In genomic region chr13:86111372-86112094, GRCm38 (mm10) we compare ENCODE assay signal across 18 mouse cellular contexts.
DNase-seq lines count a peak whose midpoint lies in the region; ATAC-seq and TF ChIP-seq lines count a peak whose summit lies in the region.
"Had no signal": no experiment of that assay in that cellular context is flagged by ENCODE, and none has a peak within 500 bp of the region (broad histone marks: within the 10 kb centered on the region; RNA-seq: fewer than 3 reads in every experiment).

No protein-coding gene starts in this region.

- TF ChIP-seq EP300 in stomach, postnatal 0 days (optimal IDR thresholded peaks at IDR 0.05) = no peak

- no peaks in the 10 kb centered on the region for H3K4me1 ChIP-seq in stomach, embryonic 15.5 days
- H3K4me1 ChIP-seq in stomach, postnatal 0 days (replicated peaks; ENCODE audit: control insufficient read depth, insufficient read depth) = no peaks in the 10 kb centered on the region
- H3K4me1 ChIP-seq in kidney, postnatal 0 days (replicated peaks; ENCODE audit: insufficient read depth, low read length) = no peaks in the 10 kb centered on the region
- H3K4me1 ChIP-seq in liver, embryonic 13.5 days (replicated peaks) = no peaks in the 10 kb centered on the region
- no peaks in the 10 kb centered on the region for H3K4me1 ChIP-seq in forebrain, embryonic 14.5 days (ENCODE audit: control insufficient read depth, insufficient read depth, low read length)
- H3K4me1 ChIP-seq: embryonic facial prominence, embryonic 12.5 days; heart, embryonic 15.5 days; hindbrain, embryonic 10.5 days; limb, embryonic 12.5 days; megakaryocyte, embryonic 14.5 days had no signal

- no peak overlapping the region for H3K4me3 ChIP-seq in stomach, embryonic 15.5 days (replicated peaks)
- no peak overlapping the region for H3K4me3 ChIP-seq in stomach, postnatal 0 days (ENCODE audit: low read depth, low read length)
- no peak overlapping the region for H3K4me3 ChIP-seq in kidney, postnatal 0 days (replicated peaks; ENCODE audit: low read depth, low read length)
- H3K4me3 ChIP-seq in liver, embryonic 13.5 days (replicated peaks) = no peak overlapping the region
- no peak overlapping the region for H3K4me3 ChIP-seq in forebrain, embryonic 14.5 days (ENCODE audit: low read depth, low read length)
- H3K4me3 ChIP-seq: embryonic facial prominence, embryonic 12.5 days; heart, embryonic 15.5 days; hindbrain, embryonic 10.5 days; limb, embryonic 12.5 days; megakaryocyte, embryonic 14.5 days had no signal

- no peaks in the 10 kb centered on the region for H3K9me3 ChIP-seq in stomach, embryonic 15.5 days
- H3K9me3 ChIP-seq in stomach, postnatal 0 days (ENCODE audit: control insufficient read depth, low read length) = no peaks in the 10 kb centered on the region
- H3K9me3 ChIP-seq in kidney, postnatal 0 days (replicated peaks; ENCODE audit: low read length) = no peaks in the 10 kb centered on the region
- H3K9me3 ChIP-seq in liver, embryonic 13.5 days (replicated peaks) = 0 out of 2 replicates have a peak, but pooled peaks cover 4% of the 10 kb centered on the region
- no peaks in the 10 kb centered on the region for H3K9me3 ChIP-seq in forebrain, embryonic 14.5 days (replicated peaks; ENCODE audit: control insufficient read depth, low read length)
- H3K9me3 ChIP-seq: embryonic facial prominence, embryonic 12.5 days; heart, embryonic 15.5 days; hindbrain, embryonic 10.5 days; limb, embryonic 12.5 days; megakaryocyte, embryonic 14.5 days had no signal

- no peaks in the 10 kb centered on the region for H3K27me3 ChIP-seq in stomach, embryonic 15.5 days (replicated peaks)
- H3K27me3 ChIP-seq in stomach, postnatal 0 days (ENCODE audit: control insufficient read depth, insufficient read depth, low read length) = no peaks in the 10 kb centered on the region
- H3K27me3 ChIP-seq in kidney, postnatal 0 days (ENCODE audit: insufficient read depth, low read length) = no peaks in the 10 kb centered on the region
- H3K27me3 ChIP-seq in liver, embryonic 13.5 days = no peaks in the 10 kb centered on the region
- H3K27me3 ChIP-seq in forebrain, embryonic 14.5 days (replicated peaks; ENCODE audit: control insufficient read depth, insufficient read depth, low read length) = no peaks in the 10 kb centered on the region
- H3K27me3 ChIP-seq: embryonic facial prominence, embryonic 12.5 days; heart, embryonic 15.5 days; limb, embryonic 12.5 days; megakaryocyte, embryonic 14.5 days had no signal

- H3K27ac ChIP-seq in stomach, embryonic 15.5 days = no peak overlapping the region
- no peak overlapping the region for H3K27ac ChIP-seq in stomach, postnatal 0 days (replicated peaks)
- no peak overlapping the region for H3K27ac ChIP-seq in kidney, postnatal 0 days
- H3K27ac ChIP-seq in liver, embryonic 13.5 days = no peak overlapping the region
- no peak overlapping the region for H3K27ac ChIP-seq in forebrain, embryonic 14.5 days (ENCODE audit: low read depth, low read length)
- H3K27ac ChIP-seq: embryonic facial prominence, embryonic 12.5 days; heart, embryonic 15.5 days; hindbrain, embryonic 10.5 days; limb, embryonic 12.5 days had no signal

- TF ChIP-seq CTCF in stomach, postnatal 0 days (IDR thresholded peaks at IDR 0.05; ENCODE audit: low read depth) = no peak
- TF ChIP-seq CTCF in kidney, postnatal 0 days (IDR thresholded peaks at IDR 0.05; ENCODE audit: low read depth) = no peak

- no peaks in the 10 kb centered on the region for H3K36me3 ChIP-seq in stomach, embryonic 15.5 days
- H3K36me3 ChIP-seq in stomach, postnatal 0 days (ENCODE audit: control insufficient read depth, insufficient read depth, low read length) = no peaks in the 10 kb centered on the region
- no peaks in the 10 kb centered on the region for H3K36me3 ChIP-seq in kidney, postnatal 0 days (ENCODE audit: insufficient read depth, low read length)
- no peaks in the 10 kb centered on the region for H3K36me3 ChIP-seq in liver, embryonic 13.5 days
- H3K36me3 ChIP-seq in forebrain, embryonic 14.5 days (ENCODE audit: control insufficient read depth, insufficient read depth, low read length) = no peaks in the 10 kb centered on the region
- H3K36me3 ChIP-seq: embryonic facial prominence, embryonic 12.5 days; heart, embryonic 15.5 days; hindbrain, embryonic 10.5 days; limb, embryonic 12.5 days had no signal

- no peak overlapping the region for H3K4me2 ChIP-seq in stomach, embryonic 15.5 days
- no peak overlapping the region for H3K4me2 ChIP-seq in stomach, postnatal 0 days (replicated peaks; ENCODE audit: low read depth)
- no peak overlapping the region for H3K4me2 ChIP-seq in kidney, postnatal 0 days (ENCODE audit: low read length)
- no peak overlapping the region for H3K4me2 ChIP-seq in liver, embryonic 13.5 days
- H3K4me2 ChIP-seq in forebrain, embryonic 14.5 days (ENCODE audit: low read length) = no peak overlapping the region
- H3K4me2 ChIP-seq: embryonic facial prominence, embryonic 12.5 days; heart, embryonic 15.5 days; limb, embryonic 12.5 days had no signal

- DNase-seq in stomach, postnatal 0 days (ENCODE audit: low spot score) = no peak
- peak; percentile 21 for DNase-seq in kidney, postnatal 0 days (ENCODE audit: low spot score)
- DNase-seq in liver, embryonic 13.5 days = no peak
- no peak for DNase-seq in embryo, embryonic 10.5 days (ENCODE audit: low spot score)
- DNase-seq in forebrain, embryonic 14.5 days (ENCODE audit: low spot score) = no peak
- no peak for DNase-seq in urinary bladder, postnatal 36 days (ENCODE audit: low spot score in 2 of 2)
- DNase-seq: adrenal gland, postnatal 10 days; cerebellum, adult 11-12 months; heart, adult 11 months; right cerebral cortex, adult 18-20 months had no signal

- WGBS in stomach, embryonic 15.5 days = 52% methylated on average over 6 of the region's 6 CpGs
- WGBS in stomach, postnatal 0 days = 54% methylated on average over 6 of the region's 6 CpGs
- WGBS in kidney, postnatal 0 days = 34% methylated on average over 6 of the region's 6 CpGs
- 53% methylated on average over 6 of the region's 6 CpGs for WGBS in liver, embryonic 13.5 days (ENCODE audit: insufficient replicate concordance)
- 85% methylated on average over 6 of the region's 6 CpGs for WGBS in forebrain, embryonic 14.5 days

- no peak overlapping the region for H3K9ac ChIP-seq in stomach, embryonic 15.5 days
- no peak overlapping the region for H3K9ac ChIP-seq in stomach, postnatal 0 days (ENCODE audit: low read length)
- H3K9ac ChIP-seq in kidney, postnatal 0 days (ENCODE audit: low read depth, low read length) = no peak overlapping the region
- H3K9ac ChIP-seq in liver, embryonic 13.5 days = no peak overlapping the region
- H3K9ac ChIP-seq in forebrain, embryonic 14.5 days (ENCODE audit: low read length) = no peak overlapping the region
- H3K9ac ChIP-seq: embryonic facial prominence, embryonic 12.5 days; heart, embryonic 15.5 days; limb, embryonic 12.5 days had no signal

- ATAC-seq in stomach, embryonic 15.5 days (ENCODE audit: insufficient read depth, low FRiP score, low read depth) = 0 out of 2 replicates have a peak, but pooled peaks have one; percentile 27
- no peak for ATAC-seq in stomach, postnatal 0 days (ENCODE audit: low FRiP score, low TSS enrichment)
- ATAC-seq in kidney, postnatal 0 days (replicated peaks; ENCODE audit: low FRiP score, low read depth) = peak; percentile 89
- ATAC-seq in liver, embryonic 13.5 days (ENCODE audit: low read depth) = peak; percentile 62; the same call in 1 of the 2 replicates
- ATAC-seq in megakaryocyte-erythroid progenitor cell, adult 5-6 weeks (replicated peaks; ENCODE audit: low FRiP score, low TSS enrichment, poor library complexity, severe bottlenecking) = no peak
- ATAC-seq in forebrain, embryonic 14.5 days = no peak
- ATAC-seq: forebrain, embryonic 16.5 days had no signal

Comparison
In these comparisons a context has a peak if more than half of its experiments do, and no peak if none do; other contexts are left out.
1. ATAC-seq: peak in stomach, embryonic 15.5 days (single experiment), kidney, postnatal 0 days (single experiment) and liver, embryonic 13.5 days (single experiment); none in stomach, postnatal 0 days (single experiment), megakaryocyte-erythroid progenitor cell, adult 5-6 weeks (single experiment) and forebrain, embryonic 14.5 days (single experiment).